Mouse (Mus musculus) E14TG2a.4 (cell line): ENCODE results near the gene Vmn1r131.
"Not testable (repeated sequence)": the region's sequence is repeated elsewhere in the genome, so short reads cannot be mapped to it uniquely, and the experiment has no call there.

Experiments used
- H3K27me3 ChIP-seq: 2 replicates; pipeline ENCODE4 v1.6.1; 2014; ENCODE audit warnings: low read length, control low read depth; ENCODE audit not compliant: insufficient read depth
- H3K36me3 ChIP-seq: 2 replicates; pipeline ENCODE4 v1.6.1; 2014; ENCODE audit warnings: low read length, control low read depth; ENCODE audit not compliant: insufficient read depth
- H3K4me1 ChIP-seq: replicated peaks from 2 replicates; pipeline ENCODE4 v1.6.1; 2014; ENCODE audit warnings: low read depth, low read length, control low read depth
- H3K4me3 ChIP-seq: replicated peaks from 2 replicates; pipeline ENCODE4 v1.5.1; 2014; ENCODE audit warnings: mild to moderate bottlenecking, low read length
- H3K9me3 ChIP-seq: 2 replicates; pipeline ENCODE4 v1.6.1; 2014; ENCODE audit warnings: low read length, control low read depth

The Vmn1r131 gene

GRCm38 (mm10) chr7:21545990-21546389, at the start of gene Vmn1r131:
Gene Vmn1r131, minus strand, starts transcription at chr7:21546090.
- not testable (repeated sequence) for H3K27me3 ChIP-seq, H3K4me3 ChIP-seq, H3K36me3 ChIP-seq, H3K4me1 ChIP-seq, H3K9me3 ChIP-seq

DNA sequence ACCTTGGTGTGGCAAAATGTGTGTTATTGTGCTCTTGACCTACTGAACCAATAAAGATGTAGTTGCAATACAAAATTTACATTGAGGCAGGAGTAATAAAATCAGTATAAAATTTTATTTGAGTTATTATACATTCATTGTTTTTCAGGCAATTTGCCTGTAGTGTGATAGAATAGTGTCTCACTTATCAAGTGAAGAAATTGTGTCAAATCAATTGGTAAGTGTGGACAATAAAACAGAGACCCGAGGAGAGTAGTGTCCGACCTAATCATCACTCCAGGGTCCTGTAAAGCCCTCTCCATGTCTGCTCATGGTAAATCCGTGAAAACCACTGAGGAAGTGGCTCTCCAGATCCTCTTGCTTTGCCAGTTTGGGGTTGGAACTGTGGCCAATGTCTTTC, 34.4 kb downstream of the Vmn1r131 start, which contains the start of gene Vmn1r130:
Gene Vmn1r130, plus strand, starts transcription at position 301 of the 400 bp plus-strand sequence.
- H3K9me3 ChIP-seq, H3K36me3 ChIP-seq, H3K27me3 ChIP-seq, H3K4me3 ChIP-seq, H3K4me1 ChIP-seq: not testable (repeated sequence)
